Comparison of ENCODE assay signal across 8 mouse cellular contexts in the genomic region with DNA sequence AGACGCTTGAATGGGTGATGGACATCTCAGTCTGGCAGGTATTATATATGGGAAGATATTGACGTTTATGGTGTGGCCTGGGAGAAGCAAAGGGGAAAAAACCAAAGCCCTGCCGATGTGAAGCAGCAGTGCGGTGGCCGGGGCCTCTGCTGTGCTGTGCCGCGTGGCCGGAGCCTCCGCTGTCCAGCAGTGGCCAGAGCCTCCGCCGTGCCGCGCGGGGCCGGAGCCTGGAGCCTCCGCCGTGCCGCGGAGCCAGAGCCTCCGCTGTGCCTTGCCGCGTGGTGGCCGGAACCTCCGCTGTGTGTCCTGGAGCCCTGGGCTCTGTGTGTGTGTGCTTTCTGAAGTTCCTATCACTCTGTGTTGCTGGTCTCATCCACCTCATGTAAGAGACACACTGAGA. TPM values are rescaled to one million over a fixed set of nuclear protein-coding genes. Genes with fewer than 3 reads are reported as not detected.
DNase-seq lines count a peak whose midpoint lies in the region; ATAC-seq lines count a peak whose summit lies in the region.

No protein-coding gene starts in this region.

- DNase-seq in heart, postnatal 25 days (ENCODE audit: low spot score), result no peak
- peak; percentile 37 for DNase-seq in embryo, embryonic 10.5 days (ENCODE audit: low spot score)
- DNase-seq in spleen, adult 18-20 months, result no peak
- DNase-seq in right cerebral cortex, adult 2 months (ENCODE audit: low spot score in 2 of 2), result no peak
- DNase-seq in gastrocnemius, postnatal 25 days, result no peak

- 44% methylated on average over 24 of the region's 24 CpGs for WGBS in heart, embryonic 13.5 days
- WGBS in hindbrain, embryonic 12.5 days, result 32% methylated on average over 17 of the region's 24 CpGs
- 50% methylated on average over 24 of the region's 24 CpGs for WGBS in midbrain, embryonic 12.5 days

- H3K4me1 ChIP-seq in heart, embryonic 13.5 days, result peaks cover 22% of the 10 kb centered on the region
- H3K4me1 ChIP-seq in hindbrain, embryonic 12.5 days, result 0 out of 2 replicates have a peak, but pooled peaks cover 3% of the 10 kb centered on the region
- H3K4me1 ChIP-seq in midbrain, embryonic 12.5 days, result no peaks in the 10 kb centered on the region

- no peak overlapping the region for H3K27ac ChIP-seq in heart, embryonic 13.5 days (replicated peaks)
- H3K27ac ChIP-seq in hindbrain, embryonic 12.5 days, result no peak overlapping the region
- no peak overlapping the region for H3K27ac ChIP-seq in midbrain, embryonic 12.5 days (replicated peaks)

- peak overlapping the region; percentile 70 for H3K4me2 ChIP-seq in heart, embryonic 13.5 days
- peak overlapping the region; percentile 50 for H3K4me2 ChIP-seq in hindbrain, embryonic 12.5 days (replicated peaks)
- H3K4me2 ChIP-seq in midbrain, embryonic 12.5 days (replicated peaks), result peak overlapping the region; percentile 51

- peaks cover 59% of the 10 kb centered on the region for H3K36me3 ChIP-seq in heart, embryonic 13.5 days
- H3K36me3 ChIP-seq in hindbrain, embryonic 12.5 days, result peaks cover 10% of the 10 kb centered on the region; the same call in 1 of the 2 replicates
- H3K36me3 ChIP-seq in midbrain, embryonic 12.5 days, result peaks cover 5% of the 10 kb centered on the region

- H3K27me3 ChIP-seq in heart, embryonic 13.5 days (replicated peaks), result no peaks in the 10 kb centered on the region
- H3K27me3 ChIP-seq in hindbrain, embryonic 12.5 days, result no peaks in the 10 kb centered on the region
- no peaks in the 10 kb centered on the region for H3K27me3 ChIP-seq in midbrain, embryonic 12.5 days

- no peak for ATAC-seq in heart, embryonic 13.5 days (ENCODE audit: extremely low read depth, insufficient number of reproducible peaks, low FRiP score, low TSS enrichment)
- no peak for ATAC-seq in hindbrain, embryonic 12.5 days (ENCODE audit: low FRiP score)
- ATAC-seq in midbrain, embryonic 12.5 days (ENCODE audit: low FRiP score, low read depth), result no peak; the same call in 1 of the 2 replicates

- H3K9me3 ChIP-seq in heart, embryonic 13.5 days, result peaks cover 7% of the 10 kb centered on the region; the same call in 1 of the 2 replicates
- H3K9me3 ChIP-seq in hindbrain, embryonic 12.5 days (replicated peaks), result no peaks in the 10 kb centered on the region; the same call in 1 of the 2 replicates
- no peaks in the 10 kb centered on the region for H3K9me3 ChIP-seq in midbrain, embryonic 12.5 days

- intact Hi-C loops in heart, postnatal 25 days (cut with DNase I), result no loop called here

- H3K4me3 ChIP-seq in heart, embryonic 13.5 days, result peak overlapping the region; percentile 42
- peak overlapping the region; percentile 20 for H3K4me3 ChIP-seq in hindbrain, embryonic 12.5 days
- peak overlapping the region; percentile 28 for H3K4me3 ChIP-seq in midbrain, embryonic 12.5 days

- H3K9ac ChIP-seq in heart, embryonic 13.5 days, result peak overlapping the region; percentile 67
- peak overlapping the region; percentile 43; the same call in 1 of the 2 replicates for H3K9ac ChIP-seq in hindbrain, embryonic 12.5 days
- 0 out of 2 replicates have a peak overlapping the region, but pooled peaks have one; percentile 28 for H3K9ac ChIP-seq in midbrain, embryonic 12.5 days (replicated peaks)

RNA-seq across cellular contexts. Expression of a gene that starts 17.9 kb away (rescaled TPM):
- 9.2 TPM in 2 replicates for polyA plus RNA-seq in heart, embryonic 13.5 days (2015; fragmentation: Nextera tagmentation; extraction: Ambion mirVana)
- total RNA-seq in heart, postnatal 25 days (2021), result 10 to 100 TPM; 27.6 to 34.0 TPM
- 17.7 and 21.0 TPM in 2 replicates for polyA plus RNA-seq in hindbrain, embryonic 12.5 days (2016; fragmentation: Nextera tagmentation; extraction: Ambion mirVana)
- 14.1 and 14.7 TPM in 2 replicates for polyA plus RNA-seq in midbrain, embryonic 12.5 days (2016; fragmentation: Nextera tagmentation; extraction: Ambion mirVana)
- 10 to 100 TPM in 1 of 2 experiments, 1 to 10 TPM in 1; 9.1 to 11.5 TPM for total RNA-seq in gastrocnemius, postnatal 25 days (2021)
